29 mouse cellular contexts compared by ENCODE assay signal in genomic region chr11:66946521-66946920, GRCm38 (mm10). TPM values are rescaled to one million over a fixed set of nuclear protein-coding genes. Genes with fewer than 3 reads are reported as not detected.
"Had no signal": no experiment of that assay in that cellular context is flagged by ENCODE, and none has a peak within 500 bp of the region (broad histone marks: within the 10 kb centered on the region; RNA-seq: fewer than 3 reads in every experiment).

No protein-coding gene starts in this region.

- H3K4me3 ChIP-seq: kidney, embryonic 15.5 days; limb, embryonic 10.5 days; limb, embryonic 13.5 days; liver, embryonic 12.5 days; liver, embryonic 15.5 days; megakaryocyte, embryonic 14.5 days; midbrain, embryonic 10.5 days; midbrain, embryonic 13.5 days; myocyte; neural tube, embryonic 13.5 days had no signal

- H3K36me3 ChIP-seq: kidney, embryonic 15.5 days; limb, embryonic 10.5 days; limb, embryonic 13.5 days; liver, embryonic 12.5 days; liver, embryonic 15.5 days; midbrain, embryonic 10.5 days; midbrain, embryonic 13.5 days; neural tube, embryonic 13.5 days had no signal

- DNase-seq: kidney, adult 11 months; kidney, adult 8-10 months; kidney, postnatal 10 days; kidney, postnatal 36 days; liver; lung, postnatal 36 days; retina, postnatal 1 day; right cerebral cortex, postnatal 25 days; thymus, postnatal 36 days had no signal

- ATAC-seq: liver, embryonic 12.5 days; lung, postnatal 0 days; midbrain, embryonic 13.5 days; midbrain, embryonic 16.5 days had no signal

- H3K4me2 ChIP-seq: kidney, embryonic 15.5 days; limb, embryonic 13.5 days; liver, embryonic 12.5 days; liver, embryonic 15.5 days; midbrain, embryonic 13.5 days; neural tube, embryonic 13.5 days had no signal

- H3K27me3 ChIP-seq: kidney, embryonic 15.5 days; limb, embryonic 13.5 days; liver, embryonic 12.5 days; liver, embryonic 15.5 days; midbrain, embryonic 13.5 days; neural tube, embryonic 13.5 days had no signal

- H3K9me3 ChIP-seq: kidney, embryonic 15.5 days; limb, embryonic 10.5 days; limb, embryonic 13.5 days; liver, embryonic 12.5 days; liver, embryonic 15.5 days; megakaryocyte, embryonic 14.5 days; midbrain, embryonic 10.5 days; midbrain, embryonic 13.5 days; neural tube, embryonic 13.5 days had no signal

- H3K9ac ChIP-seq: kidney, embryonic 15.5 days; limb, embryonic 13.5 days; liver, embryonic 12.5 days; liver, embryonic 15.5 days; midbrain, embryonic 13.5 days; neural tube, embryonic 13.5 days had no signal

- H3K27ac ChIP-seq: kidney, embryonic 15.5 days; limb, embryonic 10.5 days; limb, embryonic 13.5 days; liver, embryonic 12.5 days; liver, embryonic 15.5 days; midbrain, embryonic 10.5 days; midbrain, embryonic 13.5 days; neural tube, embryonic 13.5 days had no signal

- H3K4me1 ChIP-seq: kidney, embryonic 15.5 days; limb, embryonic 10.5 days; limb, embryonic 13.5 days; liver, embryonic 12.5 days; liver, embryonic 15.5 days; megakaryocyte, embryonic 14.5 days; midbrain, embryonic 10.5 days; midbrain, embryonic 13.5 days; neural tube, embryonic 13.5 days had no signal

RNA-seq across cellular contexts. Expression of gene Tmem238l, which starts 9.9 kb away (rescaled TPM):
- total RNA-seq: layer of hippocampus, adult 18-20 months; layer of hippocampus, postnatal 25 days; left cerebral cortex, adult 18-20 months; left cerebral cortex, postnatal 25 days; monocyte, adult 5-6 weeks; neutrophil, adult 5-6 weeks had no signal
- polyA plus RNA-seq: kidney, embryonic 15.5 days; limb, embryonic 10.5 days; limb, embryonic 13.5 days; liver, embryonic 12.5 days; liver, embryonic 15.5 days; lung, postnatal 0 days; midbrain, embryonic 10.5 days; midbrain, embryonic 13.5 days; midbrain, embryonic 16.5 days; myocyte; neural tube, embryonic 13.5 days; spleen, adult 2 months had no signal

RNA-seq across cellular contexts. Expression of gene Pirt, which starts 34.7 kb away (rescaled TPM):
- total RNA-seq: monocyte, adult 5-6 weeks; neutrophil, adult 5-6 weeks had no signal
- polyA plus RNA-seq: limb, embryonic 10.5 days; liver, embryonic 15.5 days; myocyte; spleen, adult 2 months; thymus, postnatal 0 days had no signal
